ENCODE assay signal across 15 mouse cellular contexts in the genomic region with DNA sequence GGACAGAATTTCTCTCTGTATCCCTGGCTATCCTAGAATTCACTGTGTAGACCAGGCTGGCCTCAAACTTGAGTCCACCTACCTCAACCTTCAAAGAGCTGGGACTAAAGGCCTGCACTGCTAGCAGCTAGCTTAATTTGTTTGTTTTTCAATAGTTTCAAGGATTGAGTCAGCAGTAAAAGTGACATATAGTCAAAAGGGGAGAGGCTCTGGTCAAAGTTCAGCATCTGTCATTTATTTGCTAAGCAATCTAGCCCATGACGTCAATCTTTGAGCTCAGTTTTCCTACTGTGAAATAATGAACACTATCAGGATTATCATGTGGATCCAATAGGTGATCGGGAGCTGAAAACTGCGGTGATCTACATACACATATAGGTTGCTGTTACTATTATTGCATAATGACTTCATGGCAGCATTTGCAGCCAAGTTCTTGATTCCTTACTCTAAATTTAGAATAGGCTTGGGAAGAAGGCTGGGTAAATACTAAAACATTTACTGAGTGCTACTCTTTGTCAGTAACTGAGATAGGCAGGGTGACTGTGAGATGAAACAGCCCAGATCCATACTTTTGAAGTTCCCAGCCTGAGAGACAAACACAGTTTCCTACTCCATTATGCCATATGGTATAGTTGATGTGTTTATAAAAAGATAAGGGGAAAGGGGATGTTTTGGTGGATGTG. TPM values are rescaled to one million over a fixed set of nuclear protein-coding genes. Genes with fewer than 3 reads are reported as not detected.
A peak's percentile ranks its signal among the peaks of the same experiment; 100 is the strongest.
DNase-seq lines count a peak whose midpoint lies in the region; ATAC-seq lines count a peak whose summit lies in the region.
"Had no signal": no experiment of that assay in that cellular context is flagged by ENCODE, and none has a peak within 500 bp of the region (broad histone marks: within the 10 kb centered on the region; RNA-seq: fewer than 3 reads in every experiment).

No protein-coding gene starts in this region.

- H3K4me2 ChIP-seq in lung, embryonic 15.5 days, result no peak overlapping the region
- H3K4me2 ChIP-seq: hindbrain, embryonic 12.5 days; midbrain, embryonic 12.5 days had no signal

- intact Hi-C loops in heart, postnatal 14 days (cut with DNase I), result no loop called here
- intact Hi-C loops in heart, postnatal 10 days (cut with DNase I), result loop anchor here (5.0 kb wide), 2 partner anchors 82 to 132 kb away; a partner anchor contains a TSS

- no peak overlapping the region for H3K4me3 ChIP-seq in lung, embryonic 15.5 days
- H3K4me3 ChIP-seq: hindbrain, embryonic 12.5 days; limb, embryonic 10.5 days; midbrain, embryonic 12.5 days had no signal

- H3K27me3 ChIP-seq in lung, embryonic 15.5 days, result no peaks in the 10 kb centered on the region
- H3K27me3 ChIP-seq: hindbrain, embryonic 12.5 days; midbrain, embryonic 12.5 days had no signal

- no peaks in the 10 kb centered on the region for H3K9me3 ChIP-seq in lung, embryonic 15.5 days
- H3K9me3 ChIP-seq: hindbrain, embryonic 12.5 days; limb, embryonic 10.5 days; midbrain, embryonic 12.5 days had no signal

- H3K36me3 ChIP-seq in lung, embryonic 15.5 days, result no peaks in the 10 kb centered on the region
- H3K36me3 ChIP-seq: hindbrain, embryonic 12.5 days; limb, embryonic 10.5 days; midbrain, embryonic 12.5 days had no signal

- DNase-seq in heart, adult 11 months, result peak; percentile 65
- DNase-seq in heart, postnatal 14 days, result no peak
- DNase-seq in lung, postnatal 4 days, result no peak
- DNase-seq in heart, postnatal 10 days, result peak; percentile 33 to 52
- peak; percentile 64 for DNase-seq in yolk sac, embryonic 10.5 days (ENCODE audit: low spot score)
- no peak for DNase-seq in cerebellum, adult 9-10 months
- DNase-seq in adrenal gland, postnatal 14 days, result no peak
- DNase-seq: cerebellum, postnatal 14 days; layer of hippocampus, postnatal 36 days; lung, adult 2 months; thymus, adult 2 months had no signal

- H3K27ac ChIP-seq in lung, embryonic 15.5 days, result peak overlapping the region; percentile 67
- H3K27ac ChIP-seq: hindbrain, embryonic 12.5 days; limb, embryonic 10.5 days; midbrain, embryonic 12.5 days had no signal

- H3K9ac ChIP-seq in lung, embryonic 15.5 days, result no peak overlapping the region
- H3K9ac ChIP-seq: hindbrain, embryonic 12.5 days; midbrain, embryonic 12.5 days had no signal

- peaks cover 45% of the 10 kb centered on the region for H3K4me1 ChIP-seq in lung, embryonic 15.5 days
- H3K4me1 ChIP-seq: hindbrain, embryonic 12.5 days; midbrain, embryonic 12.5 days had no signal

- 30% methylated on average over 3 of the region's 3 CpGs for WGBS in lung, embryonic 15.5 days

- ATAC-seq in lung, embryonic 15.5 days (ENCODE audit: borderline replicate concordance, extremely low read depth, low FRiP score, low TSS enrichment), result no peak

RNA-seq across cellular contexts. Expression of a gene that starts 54.9 kb away (rescaled TPM):
- 10 to 100 TPM; 53.4 to 53.6 TPM for total RNA-seq in heart, postnatal 14 days (2021)
- 123 and 126 TPM in 2 replicates for polyA plus RNA-seq in lung, embryonic 15.5 days (2015; fragmentation: Nextera tagmentation; extraction: Ambion mirVana)
- total RNA-seq in heart, postnatal 10 days (2021), result 10 to 100 TPM; 63.3 to 68.6 TPM
- total RNA-seq in adrenal gland, postnatal 14 days (2021), result 117 and 120 TPM in 2 replicates

Comparison
In these comparisons a context has a peak if more than half of its experiments do, and no peak if none do; other contexts are left out.
1. DNase-seq: peak in heart, adult 11 months (single experiment), heart, postnatal 10 days (2 of 2) and yolk sac, embryonic 10.5 days (single experiment); none in heart, postnatal 14 days (0 of 2), lung, postnatal 4 days (0 of 2), cerebellum, adult 9-10 months (single experiment) and adrenal gland, postnatal 14 days (single experiment).